Mouse (Mus musculus) thymus, adult 18-20 months (tissue): ENCODE results near the gene Hypm.

Source experiments
- DNase-seq, 2 experiments: peaks; one replicate each; pipeline ENCODE4 v3.0.0; 2022; ENCODE audit warnings: mixed read lengths in 2 of 2

The Hypm gene

DNA sequence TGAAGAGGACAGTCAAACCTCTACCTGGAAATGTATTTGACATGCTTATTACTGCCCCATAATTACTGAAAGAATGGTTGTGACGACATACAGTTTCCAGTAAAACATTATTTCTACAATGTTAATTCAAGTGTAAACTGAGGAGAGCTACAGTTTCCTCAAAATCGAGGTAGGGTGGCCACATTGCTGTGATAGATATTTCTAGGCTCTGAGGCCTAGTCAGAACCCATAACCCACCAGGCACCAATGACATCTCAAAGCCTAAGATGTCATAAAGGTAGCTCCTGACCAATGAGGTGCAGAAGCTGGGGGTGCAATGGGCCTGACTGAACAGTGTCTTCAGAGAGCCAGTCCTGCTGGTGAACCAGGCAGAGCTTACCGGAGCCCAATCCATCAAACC lies at the start of gene Hypm:
TSS of gene Hypm (plus strand) at position 301 of the 400 bp plus-strand sequence.
- DNase-seq: no peak

DNA sequence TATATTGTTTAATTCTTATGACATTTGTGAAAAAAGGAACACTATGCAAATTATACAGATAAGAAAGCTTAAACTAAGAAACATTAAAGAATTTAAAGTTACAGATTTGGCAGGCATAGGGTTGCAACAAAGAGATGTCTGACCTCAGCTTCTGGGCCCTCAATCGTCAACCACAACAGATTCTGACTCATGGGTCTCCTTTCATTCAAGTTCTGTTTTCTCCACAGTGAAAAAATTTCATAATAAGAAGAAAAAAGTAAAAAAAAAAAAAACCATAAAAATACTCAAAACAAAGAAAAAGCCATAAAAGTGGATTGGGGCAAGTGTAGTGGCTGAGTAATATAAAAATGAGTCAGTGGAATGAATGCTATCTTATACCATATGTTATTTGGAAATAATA lies 36.6 kb upstream of the Hypm start:
- no peak for DNase-seq

DNA sequence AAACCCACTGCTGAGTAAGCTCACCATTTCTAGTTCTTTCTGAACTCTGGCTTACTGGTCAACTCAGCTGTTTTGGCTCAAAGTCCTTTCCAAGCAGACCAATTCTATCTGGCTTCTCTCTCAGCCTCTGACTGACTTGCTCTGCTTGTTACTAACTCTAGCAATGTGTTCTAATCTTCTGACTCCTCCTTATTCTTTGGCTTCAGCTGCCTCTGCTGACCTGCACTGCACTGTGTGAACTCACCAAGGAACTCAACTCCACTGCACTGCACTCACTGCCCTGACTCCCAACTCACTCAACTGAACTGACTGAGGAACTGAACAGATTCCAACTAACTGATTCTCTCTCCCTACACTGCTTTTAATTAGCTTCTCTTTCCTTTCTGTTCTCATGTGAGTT lies 34.3 kb upstream of the Hypm start:
- DNase-seq: no peak

DNA sequence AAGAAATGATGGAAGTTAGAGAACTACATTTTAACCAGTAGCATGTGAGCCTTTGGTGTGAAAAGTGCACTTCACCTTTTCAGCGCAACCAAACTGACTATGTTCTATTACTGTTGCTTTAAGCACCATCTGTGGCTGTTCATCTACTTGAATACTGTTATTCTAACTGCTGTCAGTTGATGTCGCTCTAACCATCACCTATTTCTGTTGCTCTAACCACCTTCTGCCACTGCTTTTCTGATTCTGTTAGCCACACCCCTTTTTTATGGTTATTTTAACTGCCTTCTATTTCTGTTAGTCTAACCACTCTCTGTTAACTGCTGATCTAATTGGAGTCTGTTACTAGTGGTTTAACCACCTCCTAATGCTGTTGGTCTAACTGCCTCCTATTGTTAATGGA lies 11.9 kb upstream of the Hypm start:
- DNase-seq: no peak

DNA sequence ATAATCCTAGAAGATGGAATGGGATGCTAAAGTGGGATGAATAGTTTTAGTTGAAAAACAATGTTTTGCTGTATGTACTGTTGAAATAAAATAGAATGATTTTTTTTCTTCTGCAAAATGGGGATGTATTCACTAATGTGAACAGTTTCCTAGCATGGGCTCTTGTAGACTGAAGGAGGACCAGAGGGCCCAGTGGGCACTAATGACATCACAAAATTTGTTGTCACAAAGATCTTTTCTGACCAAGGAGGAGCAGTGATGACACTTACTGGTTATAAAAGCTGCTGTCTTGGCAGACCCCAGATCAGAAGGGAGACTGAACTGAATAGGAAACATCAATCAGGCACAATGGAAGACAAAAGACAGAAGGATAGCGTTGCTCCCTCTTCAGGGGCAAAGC lies 2.7 kb downstream of the Hypm start, which contains the start of gene H2al3:
TSS of gene H2al3 (plus strand) at position 301 of the 400 bp plus-strand sequence.
- DNase-seq: no peak

DNA sequence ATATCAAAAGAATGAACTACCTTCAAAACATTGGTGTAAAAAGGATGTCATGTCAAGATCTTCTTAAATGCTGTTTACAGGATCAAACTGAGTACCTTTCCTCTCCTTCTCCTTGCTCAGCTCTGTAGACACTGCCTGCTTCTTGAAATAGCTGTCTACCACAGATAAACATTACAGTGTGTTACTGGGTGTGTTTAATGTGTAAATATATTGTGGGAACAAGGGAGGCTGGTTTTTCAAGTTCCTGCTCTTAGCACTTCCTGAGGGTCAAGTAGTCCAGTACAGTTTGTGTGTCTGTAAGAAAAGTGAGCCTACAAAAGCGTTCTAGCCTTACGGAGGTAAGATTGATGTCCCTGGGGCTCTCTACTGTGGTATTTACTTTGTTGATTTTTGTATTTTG lies 15.1 kb downstream of the Hypm start:
- no peak for DNase-seq

DNA sequence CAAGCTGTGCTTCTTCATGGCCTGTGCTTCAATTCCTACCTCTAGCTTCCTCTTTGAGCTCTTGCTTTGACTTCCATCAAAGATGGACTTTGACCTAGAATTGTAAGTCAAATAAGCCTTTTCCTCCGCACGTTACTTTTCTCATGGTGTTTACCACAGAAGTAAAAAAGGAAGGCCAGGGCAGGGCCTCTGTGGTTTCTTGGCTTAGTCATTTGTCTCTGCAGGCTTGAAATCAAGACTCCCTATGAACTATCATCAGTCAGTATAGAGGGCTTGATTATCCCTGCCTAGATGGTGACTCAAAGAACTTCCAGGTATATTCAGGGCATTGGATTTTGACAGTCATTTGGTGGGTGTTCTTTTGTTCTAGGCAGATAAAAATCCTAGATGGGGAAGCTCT lies 28.8 kb downstream of the Hypm start:
- no peak for DNase-seq

DNA sequence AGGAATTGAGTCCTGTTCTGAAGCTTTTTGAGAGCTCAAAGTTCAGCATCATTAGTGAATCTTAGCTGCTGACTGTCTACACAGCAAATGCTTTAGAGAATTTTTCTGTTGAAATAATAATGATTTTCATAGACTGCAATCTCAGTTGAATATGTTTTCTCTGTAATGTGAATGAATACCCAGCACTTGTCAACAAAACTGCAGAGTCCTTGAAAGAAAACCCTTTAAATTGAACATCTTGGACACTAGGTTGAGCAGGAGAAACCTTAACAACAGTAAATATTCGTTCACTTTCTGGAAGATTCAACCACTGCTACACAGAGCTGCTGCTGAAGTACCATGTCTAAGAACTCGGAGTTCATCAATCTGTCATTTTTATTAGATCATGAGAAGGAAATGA lies 38.6 kb downstream of the Hypm start, which contains the start of gene Sytl5:
TSS of gene Sytl5 (plus strand) at position 301 of the 400 bp plus-strand sequence.
- DNase-seq: no peak
